Mouse (Mus musculus) mesoderm, embryonic 11.5 days (tissue): ENCODE results near the gene Syt7.
A peak's percentile ranks its signal among the peaks of the same experiment; 100 is the strongest.

Experiments used
- DNase-seq: peaks from one replicate; pipeline ENCODE4 v3.0.0-alpha.2; 2012; ENCODE audit warnings: low read depth, low spot score

Gene Syt7

GRCm38 (mm10) chr19:10456752-10457483 lies 68.0 kb downstream of the Syt7 start, which contains the start of gene Lrrc10b:
Gene Lrrc10b, minus strand, starts transcription at chr19:10457473.
- DNase-seq = peak; percentile 85

- peak; percentile 94 for DNase-seq
Observed at GRCm38 (mm10) chr19:10457484-10457800, 68.6 kb downstream of the Syt7 start.

- DNase-seq = no peak
Observed at GRCm38 (mm10) chr19:10458096-10458495, 69.2 kb downstream of the Syt7 start.

GRCm38 (mm10) chr19:10459907-10460306 lies 71.0 kb downstream of the Syt7 start:
- no peak for DNase-seq

GRCm38 (mm10) chr19:10461584-10461983 lies 72.7 kb downstream of the Syt7 start:
- no peak for DNase-seq

GRCm38 (mm10) chr19:10464427-10464826 lies 75.5 kb downstream of the Syt7 start:
- DNase-seq = no peak

GRCm38 (mm10) chr19:10469171-10469658 lies 80.3 kb downstream of the Syt7 start:
- no peak for DNase-seq

GRCm38 (mm10) chr19:10472958-10473357 lies 84.1 kb downstream of the Syt7 start:
- DNase-seq = no peak

GRCm38 (mm10) chr19:10473779-10474178 lies 84.9 kb downstream of the Syt7 start:
- DNase-seq = no peak

GRCm38 (mm10) chr19:10479541-10479940 lies 90.7 kb downstream of the Syt7 start:
- no peak for DNase-seq

GRCm38 (mm10) chr19:10482703-10483102 lies 93.8 kb downstream of the Syt7 start, which contains the start of gene Ppp1r32:
Gene Ppp1r32, minus strand, starts transcription at chr19:10482928.
- DNase-seq = peak; percentile 72

GRCm38 (mm10) chr19:10486264-10486738 lies 97.4 kb downstream of the Syt7 start:
- peak; percentile 86 for DNase-seq

- DNase-seq = no peak
Observed at GRCm38 (mm10) chr19:10495670-10496069, 106.8 kb downstream of the Syt7 start.

- no peak for DNase-seq
Observed at GRCm38 (mm10) chr19:10496976-10497375, 108.1 kb downstream of the Syt7 start.

GRCm38 (mm10) chr19:10497512-10498160 lies 108.7 kb downstream of the Syt7 start:
- no peak for DNase-seq

- no peak for DNase-seq
Observed at GRCm38 (mm10) chr19:10500581-10500980, 111.7 kb downstream of the Syt7 start.

- peak; percentile 72 for DNase-seq
Observed at GRCm38 (mm10) chr19:10502571-10502970, 113.7 kb downstream of the Syt7 start.
